Mouse (Mus musculus) G1E (cell line): ENCODE data around the gene Cabp4.

Source experiments
- CTCF ChIP-seq: IDR thresholded peaks from 2 replicates; pipeline ENCODE4 v1.5.1; 2012; ENCODE audit warnings: low read depth, low read length, inconsistent platforms, mixed read lengths
- GATA2 ChIP-seq: IDR thresholded peaks from 2 replicates; pipeline ENCODE4 v1.6.1; 2012; ENCODE audit warnings: low read depth, low read length, inconsistent platforms, borderline replicate concordance
- TAL1 ChIP-seq: conservative IDR thresholded peaks from 2 replicates; pipeline ENCODE4 v1.6.1; 2012; ENCODE audit warnings: low read depth, low read length, inconsistent platforms, mixed read lengths

DNA sequence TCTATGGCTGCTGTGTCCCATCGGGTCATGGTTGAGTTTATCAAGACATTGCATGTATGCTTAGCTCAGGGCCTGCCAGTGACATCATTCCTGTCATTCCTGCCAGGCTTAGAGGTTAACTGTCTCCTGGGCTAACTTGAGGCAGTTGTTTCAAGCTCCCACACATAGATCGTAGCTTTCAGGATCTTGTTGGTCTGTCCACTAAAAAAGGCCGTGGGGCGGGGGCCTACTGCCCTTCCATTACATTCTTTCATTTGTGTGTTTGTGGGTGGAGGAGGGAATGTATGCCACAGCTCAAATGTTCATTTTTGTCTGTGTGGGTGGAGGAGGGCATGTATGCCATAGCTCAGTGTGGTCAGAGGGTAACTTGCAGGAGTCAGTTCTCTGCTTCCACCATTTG lies 13.7 kb downstream of the Cabp4 start:
- TF ChIP-seq CTCF (no peak), TAL1 (no peak), GATA2 (no peak)
